In the genomic region with DNA sequence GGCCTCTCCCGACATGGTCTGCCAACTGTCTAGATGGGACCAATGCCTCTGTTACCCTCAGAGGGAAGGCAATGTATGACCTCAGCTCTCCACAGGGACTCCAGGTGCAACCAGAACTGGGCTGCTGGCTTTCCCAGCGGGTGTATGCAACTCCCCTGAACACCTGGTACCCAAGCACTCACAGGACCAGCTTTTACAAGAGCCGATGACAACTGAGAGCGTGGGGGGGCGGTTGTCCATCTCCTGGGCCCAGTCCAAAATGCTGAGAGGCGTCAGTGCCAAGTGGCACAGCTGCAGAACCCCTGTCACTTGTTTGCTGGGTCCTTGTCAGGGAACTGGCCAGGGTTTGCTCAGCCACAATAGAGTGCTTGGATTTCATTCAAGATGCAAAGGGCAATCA, we compare ENCODE assay signal across 20 mouse cellular contexts.
A peak's percentile ranks its signal among the peaks of the same experiment; 100 is the strongest.
DNase-seq lines count a peak whose midpoint lies in the region; ATAC-seq and TF ChIP-seq lines count a peak whose summit lies in the region.
"Had no signal": no experiment of that assay in that cellular context is flagged by ENCODE, and none has a peak within 500 bp of the region (broad histone marks: within the 10 kb centered on the region; RNA-seq: fewer than 3 reads in every experiment).

No protein-coding gene starts in this region.

- no peak overlapping the region for H3K9ac ChIP-seq in heart, embryonic 15.5 days
- H3K9ac ChIP-seq: forebrain, embryonic 13.5 days; liver, embryonic 12.5 days; lung, embryonic 15.5 days; neural tube, embryonic 15.5 days had no signal

- no peaks in the 10 kb centered on the region for H3K36me3 ChIP-seq in heart, embryonic 15.5 days
- H3K36me3 ChIP-seq: liver, embryonic 12.5 days; lung, embryonic 15.5 days; neural tube, embryonic 15.5 days had no signal

- TF ChIP-seq CTCF in cerebellum, adult 2 months (IDR thresholded peaks at IDR 0.05; ENCODE audit: borderline replicate concordance, insufficient read depth, low read depth, low read length), result no peak

- WGBS in cerebellum, adult 2 months, result 22% methylated on average over 6 of the region's 6 CpGs
- 49% methylated on average over 6 of the region's 6 CpGs for WGBS in heart, embryonic 15.5 days

- H3K4me1 ChIP-seq in cerebellum, adult 2 months (ENCODE audit: control insufficient read depth, insufficient read depth, low read length), result no peaks in the 10 kb centered on the region
- peaks cover 6% of the 10 kb centered on the region for H3K4me1 ChIP-seq in heart, embryonic 15.5 days (replicated peaks)
- H3K4me1 ChIP-seq: forebrain, embryonic 13.5 days; liver, embryonic 12.5 days; lung, embryonic 15.5 days; neural tube, embryonic 15.5 days had no signal

- no peak overlapping the region for H3K4me2 ChIP-seq in heart, embryonic 15.5 days
- H3K4me2 ChIP-seq: forebrain, embryonic 13.5 days; liver, embryonic 12.5 days; lung, embryonic 15.5 days; neural tube, embryonic 15.5 days had no signal

- no peaks in the 10 kb centered on the region for H3K9me3 ChIP-seq in heart, embryonic 15.5 days (replicated peaks)
- H3K9me3 ChIP-seq: forebrain, embryonic 13.5 days; liver, embryonic 12.5 days; lung, embryonic 15.5 days; megakaryocyte, embryonic 14.5 days; neural tube, embryonic 15.5 days had no signal

- H3K27me3 ChIP-seq in cerebellum, adult 2 months (ENCODE audit: control insufficient read depth, insufficient read depth, low read length), result no peaks in the 10 kb centered on the region
- H3K27me3 ChIP-seq in heart, embryonic 15.5 days, result no peaks in the 10 kb centered on the region
- H3K27me3 ChIP-seq: forebrain, embryonic 13.5 days; liver, embryonic 12.5 days; lung, embryonic 15.5 days; neural tube, embryonic 15.5 days had no signal

- intact Hi-C loops in heart, postnatal 25 days (cut with DNase I), result no loop called here
- intact Hi-C loops in left cerebral cortex, postnatal 4 days (cut with DNase I), result no loop called here
- intact Hi-C loops in left cerebral cortex, postnatal 25 days (cut with DNase I), result loop anchor here (5.0 kb wide), 1 partner anchor 63 kb away; no protein-coding TSS in a partner anchor

- no peak overlapping the region for H3K27ac ChIP-seq in cerebellum, adult 2 months (ENCODE audit: insufficient read depth, low read length)
- H3K27ac ChIP-seq in heart, embryonic 15.5 days, result 0 out of 2 replicates have a peak overlapping the region, but pooled peaks have one; percentile 5
- H3K27ac ChIP-seq: forebrain, embryonic 13.5 days; layer of hippocampus, adult 2 months; liver, embryonic 12.5 days; lung, embryonic 15.5 days; neural tube, embryonic 15.5 days had no signal

- H3K4me3 ChIP-seq in cerebellum, adult 2 months (replicated peaks; ENCODE audit: insufficient read depth, low read depth, low read length), result no peak overlapping the region
- no peak overlapping the region for H3K4me3 ChIP-seq in heart, embryonic 15.5 days
- H3K4me3 ChIP-seq: forebrain, embryonic 13.5 days; layer of hippocampus, adult 2 months; liver, embryonic 12.5 days; lung, embryonic 15.5 days; megakaryocyte, embryonic 14.5 days; myocyte; neural tube, embryonic 15.5 days had no signal

- DNase-seq in cerebellum, postnatal 10 days, result peak; percentile 34 to 38
- DNase-seq in cerebellum, adult 2 months, result no peak
- DNase-seq in heart, postnatal 25 days (ENCODE audit: low spot score), result no peak
- peak; percentile 45 for DNase-seq in left cerebral cortex, postnatal 4 days
- DNase-seq in left cerebral cortex, postnatal 25 days (ENCODE audit: low spot score in 2 of 2), result no peak
- peak; percentile 6 for DNase-seq in 3134 (ENCODE audit: extremely low read depth, insufficient read length, low spot score)
- no peak for DNase-seq in right cerebral cortex, postnatal 36 days (ENCODE audit: low spot score in 2 of 2)
- DNase-seq: adrenal gland, adult 8-10 months; cerebellum, adult 18-20 months; kidney, adult 18-20 months; kidney, postnatal 10 days; right cerebral cortex, postnatal 4 days had no signal

- TF ChIP-seq POLR2A in cerebellum, adult 2 months (IDR thresholded peaks at IDR 0.05; ENCODE audit: borderline replicate concordance, insufficient read depth, low read length), result no peak

- ATAC-seq in heart, embryonic 15.5 days (replicated peaks; ENCODE audit: insufficient number of reproducible peaks, insufficient read depth, low FRiP score, low read depth), result 0 out of 2 replicates have a peak, but pooled peaks have one; percentile 53
- ATAC-seq: forebrain, embryonic 13.5 days; liver, embryonic 12.5 days had no signal

Comparison
In these comparisons a context has a peak if more than half of its experiments do, and no peak if none do; other contexts are left out.
1. DNase-seq: peak in cerebellum, postnatal 10 days (2 of 2), left cerebral cortex, postnatal 4 days (single experiment) and 3134 (single experiment); none in cerebellum, adult 2 months (0 of 2), heart, postnatal 25 days (single experiment), left cerebral cortex, postnatal 25 days (0 of 2) and right cerebral cortex, postnatal 36 days (0 of 2).